Mouse (Mus musculus) heart, embryonic 11.5 days (tissue): Measurements from ENCODE around the gene Sytl1. TPM values are rescaled to one million over a fixed set of nuclear protein-coding genes. Genes with fewer than 3 reads are reported as not detected.

Experiments used
- ATAC-seq: fragments of 200-750 bp; cut with Nextera tagmentation; replicated peaks from 2 replicates; pipeline ENCODE4 v1.8.0; 2017; ENCODE audit warnings: moderate library complexity; ENCODE audit not compliant: insufficient number of reproducible peaks, low FRiP score, low TSS enrichment
- H3K27ac ChIP-seq: fragments of 300-500 bp; sonication (generic); 2 replicates; pipeline ENCODE4 v1.5.1; 2014; ENCODE audit warnings: mild to moderate bottlenecking, low read depth, low read length
- H3K27me3 ChIP-seq: fragments of 300-500 bp; sonication (generic); 2 replicates; pipeline ENCODE4 v1.6.1; 2014; ENCODE audit warnings: mild to moderate bottlenecking, low read length, mixed read lengths; ENCODE audit not compliant: control insufficient read depth, insufficient read depth
- H3K36me3 ChIP-seq: fragments of 300-500 bp; sonication (generic); 2 replicates; pipeline ENCODE4 v1.6.1; 2014; ENCODE audit warnings: mild to moderate bottlenecking, low read length, moderate library complexity, mixed read lengths; ENCODE audit not compliant: control insufficient read depth, insufficient read depth
- H3K4me1 ChIP-seq: fragments of 300-500 bp; sonication (generic); 2 replicates; pipeline ENCODE4 v1.6.1; 2014; ENCODE audit warnings: low read length; ENCODE audit not compliant: control insufficient read depth, insufficient read depth
- H3K4me2 ChIP-seq: fragments of 300-500 bp; sonication (generic); 2 replicates; pipeline ENCODE4 v1.6.1; 2014; ENCODE audit warnings: mild to moderate bottlenecking, moderate library complexity
- H3K4me3 ChIP-seq: fragments of 300-500 bp; sonication (generic); 2 replicates; pipeline ENCODE4 v1.5.1; 2014; ENCODE audit warnings: low read depth, low read length
- H3K9ac ChIP-seq: fragments of 300-500 bp; sonication (generic); 2 replicates; pipeline ENCODE4 v1.6.1; 2014; ENCODE audit warnings: mild to moderate bottlenecking, low read depth, low read length, moderate library complexity
- H3K9me3 ChIP-seq: fragments of 300-500 bp; sonication (generic); replicated peaks from 2 replicates; pipeline ENCODE4 v1.6.1; 2016; ENCODE audit warnings: low read length; ENCODE audit not compliant: control insufficient read depth
- WGBS: fragments of 180-500 bp; shearing (Covaris S2); extraction: QIAGEN DNeasy Blood & Tissue Kit; methylation state at CpG from one replicate; pipeline ENCODE4 v1.1.7; 2014; ENCODE audit not compliant: insufficient replicate concordance; 5-methylcytosine and 5-hydroxymethylcytosine counted together
- polyA plus RNA-seq: library from polyadenylated mRNA; unstranded; fragments of >200 nt; fragmentation: Nextera tagmentation; extraction: Ambion mirVana; gene quantifications from 2 replicates; pipeline ENCODE4 v1.2.1, GENCODE M21; 2014

The Sytl1 gene
- polyA plus RNA-seq = 0.11 and 0.42 TPM in 2 replicates

DNA sequence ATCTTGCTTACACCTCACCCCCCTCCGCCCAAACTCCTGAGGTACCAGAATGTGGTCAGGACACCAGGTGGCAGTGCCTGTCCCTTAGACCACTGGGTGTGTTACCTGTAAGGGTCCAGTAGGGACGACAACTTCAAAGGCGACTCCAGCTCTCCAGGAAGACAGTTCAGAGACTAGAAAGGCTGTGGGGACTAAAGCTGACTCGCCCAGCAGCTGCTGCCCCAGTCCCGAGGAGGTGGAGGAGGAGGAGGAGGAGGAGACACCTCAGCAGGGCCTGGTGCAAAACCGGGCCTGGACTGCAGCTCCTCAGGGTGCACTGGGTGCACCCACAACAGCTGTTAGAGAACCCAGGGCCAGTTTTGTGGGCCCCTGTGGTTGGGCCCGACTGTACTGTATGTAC, at the start of gene Sytl1:
Gene Sytl1 (minus strand): TSS at position 232 of the 400 bp plus-strand sequence.
- no peak for ATAC-seq
- no peak within 1 kb of the TSS for H3K27ac ChIP-seq
- 0 out of 2 replicates have a peak, but pooled peaks cover 3% of the 10 kb centered on the region for H3K9me3 ChIP-seq
- WGBS = 33% methylated on average over 7 of the region's 7 CpGs
- no peaks in the 10 kb centered on the region for H3K4me1 ChIP-seq
- no peak within 1 kb of the TSS for H3K4me2 ChIP-seq
- H3K36me3 ChIP-seq = peaks cover 31% of the 10 kb centered on the region
- H3K9ac ChIP-seq = no peak within 1 kb of the TSS; the same call in 1 of the 2 replicates
- peaks cover 7% of the 10 kb centered on the region for H3K27me3 ChIP-seq
- H3K4me3 ChIP-seq = no peak within 1 kb of the TSS

DNA sequence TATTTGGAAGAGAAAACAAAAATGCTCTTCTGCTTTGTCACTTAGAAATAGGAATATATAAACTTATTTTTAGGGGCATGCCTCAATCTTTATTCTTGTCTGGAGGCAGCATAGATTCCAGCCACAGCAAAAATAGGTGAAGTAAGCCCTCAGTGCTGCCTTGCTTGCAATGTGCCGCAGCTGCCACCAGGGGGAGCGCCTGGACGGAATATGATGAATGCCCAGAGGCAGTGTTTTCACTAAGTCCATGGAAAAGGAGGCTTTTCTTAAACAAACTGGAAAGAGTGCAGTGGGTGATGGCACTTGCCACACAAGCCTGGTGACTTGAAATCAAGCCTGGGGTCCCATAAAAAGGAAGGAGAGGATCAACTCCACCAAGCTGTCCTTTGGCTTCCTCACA, 47.0 kb upstream of the Sytl1 start:
- no peaks in the 10 kb centered on the region for H3K36me3 ChIP-seq
- H3K9ac ChIP-seq = no peak overlapping the region
- H3K4me3 ChIP-seq = no peak overlapping the region
- H3K27ac ChIP-seq = no peak overlapping the region
- H3K9me3 ChIP-seq = no peaks in the 10 kb centered on the region
- H3K4me1 ChIP-seq = 0 out of 2 replicates have a peak, but pooled peaks cover 2% of the 10 kb centered on the region
- 0% methylated on average over 3 of the region's 3 CpGs for WGBS
- no peak for ATAC-seq
- H3K27me3 ChIP-seq = no peaks in the 10 kb centered on the region
- H3K4me2 ChIP-seq = no peak overlapping the region

DNA sequence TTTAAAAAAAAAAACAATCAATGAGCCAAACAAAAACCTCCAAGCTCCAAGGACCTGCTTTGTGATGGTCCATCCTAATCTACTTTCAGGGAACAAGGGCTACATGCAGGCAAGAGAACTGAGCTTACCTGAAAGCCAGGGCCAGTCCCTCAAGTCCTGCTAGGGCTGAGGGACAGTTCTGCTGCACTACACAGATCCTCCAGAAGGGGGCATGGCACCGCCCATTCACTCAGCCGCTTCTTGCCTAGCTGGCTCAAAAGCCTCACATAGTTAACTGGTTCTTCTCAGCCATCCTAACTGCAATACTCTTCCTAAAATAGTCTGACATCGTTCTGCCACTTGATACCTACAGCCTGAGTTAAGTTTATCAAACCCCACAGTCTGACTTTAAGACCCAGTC, 44.4 kb upstream of the Sytl1 start:
- Histone ChIP-seq H3K27me3 (no peaks in the 10 kb centered on the region), H3K9me3 (no peaks in the 10 kb centered on the region), H3K4me3 (no peak overlapping the region), H3K9ac (no peak overlapping the region), H3K27ac (no peak overlapping the region), H3K4me1 (0 out of 2 replicates have a peak, but pooled peaks cover 2% of the 10 kb centered on the region), H3K4me2 (no peak overlapping the region), H3K36me3 (no peaks in the 10 kb centered on the region)
- WGBS = 33% methylated on average over 3 of the region's 3 CpGs
- no peak for ATAC-seq

DNA sequence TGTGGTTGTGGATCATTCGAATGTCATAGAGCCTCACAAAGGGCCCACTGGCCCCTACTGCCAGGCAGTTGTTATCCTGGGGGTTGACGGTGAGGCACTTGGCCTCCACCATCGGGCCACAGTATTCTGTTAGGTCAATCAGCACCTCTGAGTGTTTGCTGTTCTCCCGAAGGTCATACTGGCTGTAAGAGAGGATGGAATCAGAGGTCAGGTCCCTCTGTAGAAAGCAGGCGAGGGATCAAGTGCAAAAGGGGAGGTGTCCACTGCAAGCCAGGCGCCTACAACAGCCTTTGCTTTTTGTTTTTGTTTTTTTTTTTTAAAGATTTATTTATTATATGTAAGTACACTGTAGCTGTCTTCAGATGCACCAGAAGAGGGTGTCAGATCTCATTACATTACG, 42.9 kb upstream of the Sytl1 start:
- 77% methylated on average over 7 of the region's 7 CpGs for WGBS
- ATAC-seq = no peak
- peaks cover 5% of the 10 kb centered on the region; the same call in 1 of the 2 replicates for H3K36me3 ChIP-seq
- H3K4me2 ChIP-seq = no peak overlapping the region
- H3K9me3 ChIP-seq = no peaks in the 10 kb centered on the region
- H3K9ac ChIP-seq = no peak overlapping the region
- H3K27ac ChIP-seq = no peak overlapping the region
- no peaks in the 10 kb centered on the region for H3K27me3 ChIP-seq
- no peak overlapping the region for H3K4me3 ChIP-seq
- H3K4me1 ChIP-seq = no peaks in the 10 kb centered on the region

DNA sequence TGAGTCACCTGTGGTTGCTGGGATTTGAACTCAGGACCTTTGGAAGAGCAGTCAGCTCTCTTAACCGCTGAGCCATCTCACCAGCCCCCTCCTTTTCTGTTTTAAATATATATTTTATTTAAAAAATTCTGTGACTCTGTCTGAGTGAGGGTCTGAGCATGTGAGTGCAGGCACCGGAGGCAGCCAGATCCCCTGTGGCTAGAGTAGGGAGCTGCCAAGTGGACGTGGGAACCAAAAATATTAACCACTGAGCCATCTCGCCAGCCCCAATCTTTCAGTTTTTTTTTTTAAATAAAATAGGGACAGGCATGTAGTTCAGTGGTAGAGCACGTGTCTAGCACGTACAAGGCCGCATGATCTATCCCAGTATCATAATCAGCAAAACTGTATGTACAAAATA, 41.9 kb upstream of the Sytl1 start:
- Histone ChIP-seq H3K4me2 (no peak overlapping the region), H3K4me3 (no peak overlapping the region), H3K4me1 (no peaks in the 10 kb centered on the region), H3K27me3 (no peaks in the 10 kb centered on the region), H3K27ac (no peak overlapping the region), H3K9me3 (no peaks in the 10 kb centered on the region), H3K9ac (no peak overlapping the region), H3K36me3 (peaks cover 7% of the 10 kb centered on the region; the same call in 1 of the 2 replicates)
- WGBS = 90% methylated on average over 7 of the region's 7 CpGs
- ATAC-seq = no peak

DNA sequence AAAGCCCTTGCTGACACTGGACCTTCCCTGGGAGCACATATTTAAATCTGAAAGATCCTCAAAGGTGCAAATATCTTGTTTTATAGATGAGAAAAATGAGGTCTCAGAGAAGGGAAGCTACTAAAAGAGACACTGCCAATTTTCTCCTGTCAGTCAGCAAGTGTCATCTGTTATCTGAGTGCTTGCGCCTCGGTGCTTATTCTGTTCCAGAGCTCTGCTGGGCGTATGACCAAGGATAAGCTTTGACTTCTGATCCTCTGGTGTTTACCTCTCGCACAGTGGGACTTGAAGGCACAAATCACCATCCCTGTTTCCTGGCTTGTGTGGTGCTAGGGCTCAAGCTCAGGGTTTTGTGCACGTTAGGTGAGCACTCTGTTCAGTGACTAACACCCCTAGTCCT, 39.8 kb upstream of the Sytl1 start:
- H3K36me3 ChIP-seq = peaks cover 7% of the 10 kb centered on the region; the same call in 1 of the 2 replicates
- H3K4me2 ChIP-seq = no peak overlapping the region
- H3K27ac ChIP-seq = no peak overlapping the region
- H3K9ac ChIP-seq = no peak overlapping the region
- H3K4me3 ChIP-seq = no peak overlapping the region
- no peak for ATAC-seq
- peaks cover 9% of the 10 kb centered on the region for H3K4me1 ChIP-seq
- WGBS = 66% methylated on average over 5 of the region's 5 CpGs
- H3K27me3 ChIP-seq = no peaks in the 10 kb centered on the region
- H3K9me3 ChIP-seq = no peaks in the 10 kb centered on the region

DNA sequence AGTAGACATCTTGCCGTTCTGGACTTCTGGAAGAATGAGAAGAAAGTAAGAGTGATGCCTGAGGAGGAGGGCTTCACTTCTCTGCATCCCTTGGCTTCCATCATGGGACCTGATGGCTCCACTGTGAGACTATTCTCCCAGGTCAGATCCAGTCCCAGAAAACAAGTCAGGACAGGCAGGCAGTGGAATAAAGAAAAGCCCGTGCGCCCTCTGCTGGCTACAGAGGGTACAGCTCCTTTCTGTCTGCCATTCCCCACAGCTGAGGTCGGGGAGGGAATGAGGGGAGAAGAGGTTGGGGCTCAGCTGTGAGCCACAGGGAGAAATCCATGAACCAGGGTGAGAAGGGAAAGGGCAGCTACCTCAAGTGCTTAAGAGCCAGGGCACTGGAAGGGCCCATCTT, 38.9 kb upstream of the Sytl1 start:
- no peaks in the 10 kb centered on the region for H3K27me3 ChIP-seq
- H3K4me2 ChIP-seq = no peak overlapping the region
- no peak overlapping the region for H3K4me3 ChIP-seq
- 26% methylated on average over 4 of the region's 4 CpGs for WGBS
- no peaks in the 10 kb centered on the region for H3K9me3 ChIP-seq
- ATAC-seq = no peak
- no peak overlapping the region; the same call in 1 of the 2 replicates for H3K9ac ChIP-seq
- peaks cover 7% of the 10 kb centered on the region; the same call in 1 of the 2 replicates for H3K36me3 ChIP-seq
- H3K4me1 ChIP-seq = peaks cover 13% of the 10 kb centered on the region
- no peak overlapping the region for H3K27ac ChIP-seq

DNA sequence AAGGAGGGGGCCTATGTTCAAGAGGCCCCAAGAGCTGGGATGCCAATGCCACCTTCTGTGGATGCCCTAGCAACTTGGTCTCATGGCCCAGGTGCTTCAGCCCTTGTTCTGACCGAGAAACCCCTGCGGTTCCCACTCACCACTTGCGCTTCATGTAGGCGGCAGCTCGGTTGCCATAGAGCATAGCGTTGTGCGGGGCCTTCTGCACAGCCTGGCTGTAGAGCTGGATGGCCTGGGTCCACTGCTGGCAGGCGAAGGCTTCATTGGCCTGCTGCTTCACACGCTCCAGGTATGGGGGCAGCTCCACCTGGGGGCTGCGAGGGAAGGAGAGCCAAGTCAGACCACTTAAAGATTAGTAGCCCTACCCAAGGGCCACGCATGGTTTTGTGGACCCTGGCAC, 37.5 kb upstream of the Sytl1 start:
- Histone ChIP-seq H3K4me3 (no peak overlapping the region), H3K9ac (no peak overlapping the region), H3K27me3 (no peaks in the 10 kb centered on the region), H3K36me3 (peaks cover 14% of the 10 kb centered on the region; the same call in 1 of the 2 replicates), H3K9me3 (no peaks in the 10 kb centered on the region), H3K4me1 (peaks cover 13% of the 10 kb centered on the region), H3K27ac (no peak overlapping the region), H3K4me2 (no peak overlapping the region)
- no peak for ATAC-seq
- WGBS = 85% methylated on average over 11 of the region's 11 CpGs

DNA sequence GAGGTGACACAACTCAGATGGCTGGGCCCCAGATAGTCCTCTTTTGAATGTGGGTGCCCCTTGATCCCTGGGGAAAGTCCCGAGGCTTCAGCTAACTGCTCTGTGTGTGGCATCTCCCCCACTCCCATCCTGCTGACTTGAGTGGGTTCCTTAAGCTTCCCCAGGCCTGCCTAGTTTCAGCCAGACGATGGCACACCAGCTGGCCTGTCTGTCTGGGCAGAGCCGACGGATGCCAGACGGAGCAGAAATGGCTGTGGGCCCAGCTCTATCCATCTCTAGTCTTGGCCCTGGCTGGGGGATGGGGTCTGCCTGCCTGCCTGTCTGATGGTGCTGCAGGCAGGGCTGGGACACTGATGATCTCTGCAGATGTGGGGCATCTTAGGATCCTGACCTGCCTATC, 36.8 kb upstream of the Sytl1 start:
- Histone ChIP-seq H3K9me3 (no peaks in the 10 kb centered on the region), H3K36me3 (peaks cover 14% of the 10 kb centered on the region; the same call in 1 of the 2 replicates), H3K9ac (no peak overlapping the region), H3K27me3 (no peaks in the 10 kb centered on the region), H3K4me3 (no peak overlapping the region), H3K4me1 (peaks cover 13% of the 10 kb centered on the region), H3K4me2 (no peak overlapping the region), H3K27ac (no peak overlapping the region)
- ATAC-seq = no peak
- 59% methylated on average over 5 of the region's 5 CpGs for WGBS
